Mouse (Mus musculus): ENCODE data around the gene Bcl2l1.

GRCm38 (mm10) chr2:152777081-152777480, 54.4 kb downstream of the Bcl2l1 start:
- TF ChIP-seq CTCF (IDR thresholded peaks at IDR 0.05; ENCODE audit: borderline replicate concordance, insufficient read depth, low read length) = no peak
- TF ChIP-seq POLR2A (IDR thresholded peaks at IDR 0.05; ENCODE audit: low read depth, low read length) = no peak

Measured in embryonic fibroblast, embryonic 13.5 days (primary cell).